Mouse (Mus musculus) hindbrain, embryonic 13.5 days (tissue): Measurements from ENCODE around the gene Gimap8. TPM values are rescaled to one million over a fixed set of nuclear protein-coding genes. Genes with fewer than 3 reads are reported as not detected.
"Not testable (repeated sequence)": the region's sequence is repeated elsewhere in the genome, so short reads cannot be mapped to it uniquely, and the experiment has no call there.

Experiments
- ATAC-seq: fragments of 200-750 bp; cut with Nextera tagmentation; 2 replicates; pipeline ENCODE4 v1.8.0; 2017; ENCODE audit warnings: moderate TSS enrichment; ENCODE audit not compliant: low FRiP score
- H3K27ac ChIP-seq: fragments of 300-500 bp; sonication (generic); 2 replicates; pipeline ENCODE4 v1.5.1; 2015; ENCODE audit warnings: inconsistent platforms, mild to moderate bottlenecking, moderate library complexity
- H3K27me3 ChIP-seq: fragments of 300-500 bp; sonication (generic); 2 replicates; pipeline ENCODE4 v1.6.1; 2015; ENCODE audit warnings: mild to moderate bottlenecking, inconsistent platforms
- H3K36me3 ChIP-seq: fragments of 300-500 bp; sonication (generic); 2 replicates; pipeline ENCODE4 v1.6.1; 2015; ENCODE audit warnings: mild to moderate bottlenecking, inconsistent platforms
- H3K4me1 ChIP-seq: fragments of 300-500 bp; sonication (generic); replicated peaks from 2 replicates; pipeline ENCODE4 v1.6.1; 2015; ENCODE audit warnings: inconsistent platforms
- H3K4me2 ChIP-seq: fragments of 300-500 bp; sonication (generic); 2 replicates; pipeline ENCODE4 v1.6.1; 2015; ENCODE audit warnings: inconsistent platforms, mild to moderate bottlenecking, moderate library complexity
- H3K4me3 ChIP-seq: fragments of 300-500 bp; sonication (generic); 2 replicates; pipeline ENCODE4 v1.5.1; 2015; ENCODE audit warnings: mild to moderate bottlenecking, inconsistent platforms
- H3K9ac ChIP-seq: fragments of 300-500 bp; sonication (generic); 2 replicates; pipeline ENCODE4 v1.6.1; 2015; ENCODE audit warnings: mild to moderate bottlenecking, inconsistent platforms
- H3K9me3 ChIP-seq: fragments of 300-500 bp; sonication (generic); 2 replicates; pipeline ENCODE4 v1.6.1; 2016; ENCODE audit warnings: inconsistent platforms
- whole genome bisulfite sequencing: fragments of 180-500 bp; shearing (Covaris S2); methylation state at CpG from one replicate; pipeline ENCODE4 v1.1.7; 2015; 5-methylcytosine and 5-hydroxymethylcytosine counted together
- polyA plus RNA-seq: library from polyadenylated mRNA; unstranded; fragments of >200 nt; fragmentation: Nextera tagmentation; extraction: Ambion mirVana; gene quantifications from 2 replicates; pipeline ENCODE4 v1.2.1, GENCODE M21; 2015

Gimap8 gene
- 0.47 and 0.85 TPM in 2 replicates for polyA plus RNA-seq

- H3K9me3 ChIP-seq = no peaks in the 10 kb centered on the region
- H3K9ac ChIP-seq = no peak within 1 kb of the TSS
- 42% methylated on average over 3 of the region's 3 CpGs for WGBS
- H3K4me2 ChIP-seq = no peak within 1 kb of the TSS
- H3K27ac ChIP-seq = no peak within 1 kb of the TSS
- no peaks in the 10 kb centered on the region for H3K4me1 ChIP-seq
- no peaks in the 10 kb centered on the region for H3K27me3 ChIP-seq
- H3K4me3 ChIP-seq = no peak within 1 kb of the TSS
- no peaks in the 10 kb centered on the region for H3K36me3 ChIP-seq
- 0 out of 2 replicates have a peak, but pooled peaks have one; percentile 32 for ATAC-seq
Measured at GRCm38 (mm10) chr6:48646995-48647394, at the start of gene Gimap8. Gimap8 (plus strand) TSS chr6:48647234.

DNA sequence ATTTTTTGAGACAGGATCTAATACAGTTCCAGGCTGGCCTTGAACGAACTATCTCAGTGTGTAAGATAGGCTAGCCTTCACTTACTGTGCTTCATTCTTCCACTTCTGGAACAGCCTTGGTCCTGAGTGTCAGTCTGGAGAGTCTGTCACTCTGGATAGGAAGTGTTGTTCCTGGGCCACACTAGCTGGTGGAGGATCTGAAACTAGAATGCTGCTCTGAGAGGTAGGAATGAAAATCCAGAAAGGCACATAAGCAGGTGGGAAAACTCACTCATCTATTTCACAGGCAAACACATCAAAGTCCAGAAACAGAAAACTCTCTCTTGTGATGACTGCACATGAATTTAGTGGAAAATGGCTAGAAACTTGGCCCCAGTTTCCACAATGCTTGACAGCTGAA, 46.4 kb upstream of the Gimap8 start:
- 86% methylated on average over 1 of the region's 1 CpGs for WGBS
- peak overlapping the region; percentile 94 for H3K27ac ChIP-seq

DNA sequence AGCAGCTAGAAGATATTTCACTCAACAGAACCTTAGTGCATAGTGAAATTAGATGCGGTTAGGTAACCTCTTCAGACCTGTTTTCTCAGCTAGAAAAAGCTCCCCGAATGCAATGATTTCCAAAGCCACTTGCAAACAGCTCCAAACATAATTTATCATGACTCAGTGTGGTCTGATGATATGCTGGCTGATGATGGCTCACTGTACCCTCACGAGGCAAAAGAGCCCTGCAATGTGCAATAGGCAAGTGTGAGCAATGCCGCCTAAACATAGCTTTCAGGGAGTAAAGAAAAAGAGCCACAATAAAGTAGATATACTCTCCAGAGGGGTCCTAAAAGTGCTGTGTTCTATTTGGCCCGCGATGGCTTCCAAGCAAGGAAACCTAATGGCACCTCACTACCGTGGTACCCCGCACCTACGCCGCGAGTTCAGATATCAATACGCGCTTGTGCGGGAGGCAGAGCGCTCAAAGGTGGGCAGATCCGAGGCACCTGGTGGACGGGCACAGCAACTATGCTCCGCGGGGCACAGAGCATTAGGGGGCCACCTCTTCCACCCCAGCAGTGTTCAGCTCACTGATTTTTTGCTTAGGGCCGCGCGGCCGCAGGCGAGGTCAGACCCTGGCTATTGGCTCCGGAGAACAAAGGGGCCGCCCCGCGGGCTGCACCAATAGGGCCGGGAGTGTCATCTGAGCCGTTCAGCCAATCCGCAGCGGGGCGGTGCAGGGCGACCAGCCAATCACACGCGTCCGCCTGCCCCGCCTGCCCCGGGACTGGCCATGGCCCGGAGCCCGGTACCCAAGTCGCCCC, 45.6 kb upstream of the Gimap8 start, which contains the start of gene Zfp775:
Gene Zfp775 (plus strand): TSS at position 793 of the 809 bp plus-strand sequence.
- peak; percentile 99 for ATAC-seq
- Histone ChIP-seq H3K9ac (peak within 1 kb of the TSS; percentile 88), H3K27ac (peak within 1 kb of the TSS; percentile 94), H3K4me3 (peak within 1 kb of the TSS; percentile 68), H3K27me3 (no peaks in the 10 kb centered on the region), H3K9me3 (peaks cover 16% of the 10 kb centered on the region), H3K36me3 (peaks cover 43% of the 10 kb centered on the region), H3K4me1 (peaks cover 22% of the 10 kb centered on the region), H3K4me2 (peak within 1 kb of the TSS; percentile 80)
- WGBS = 5% methylated on average over 42 of the region's 42 CpGs

More for the DNA sequence above, 46.4 kb upstream of the Gimap8 start:
- H3K9me3 ChIP-seq = peaks cover 20% of the 10 kb centered on the region
- H3K36me3 ChIP-seq = peaks cover 52% of the 10 kb centered on the region
- peaks cover 22% of the 10 kb centered on the region for H3K4me1 ChIP-seq
- H3K4me3 ChIP-seq = no peak overlapping the region
- H3K27me3 ChIP-seq = no peaks in the 10 kb centered on the region
- H3K4me2 ChIP-seq = no peak overlapping the region
- H3K9ac ChIP-seq = no peak overlapping the region
- ATAC-seq = no peak

DNA sequence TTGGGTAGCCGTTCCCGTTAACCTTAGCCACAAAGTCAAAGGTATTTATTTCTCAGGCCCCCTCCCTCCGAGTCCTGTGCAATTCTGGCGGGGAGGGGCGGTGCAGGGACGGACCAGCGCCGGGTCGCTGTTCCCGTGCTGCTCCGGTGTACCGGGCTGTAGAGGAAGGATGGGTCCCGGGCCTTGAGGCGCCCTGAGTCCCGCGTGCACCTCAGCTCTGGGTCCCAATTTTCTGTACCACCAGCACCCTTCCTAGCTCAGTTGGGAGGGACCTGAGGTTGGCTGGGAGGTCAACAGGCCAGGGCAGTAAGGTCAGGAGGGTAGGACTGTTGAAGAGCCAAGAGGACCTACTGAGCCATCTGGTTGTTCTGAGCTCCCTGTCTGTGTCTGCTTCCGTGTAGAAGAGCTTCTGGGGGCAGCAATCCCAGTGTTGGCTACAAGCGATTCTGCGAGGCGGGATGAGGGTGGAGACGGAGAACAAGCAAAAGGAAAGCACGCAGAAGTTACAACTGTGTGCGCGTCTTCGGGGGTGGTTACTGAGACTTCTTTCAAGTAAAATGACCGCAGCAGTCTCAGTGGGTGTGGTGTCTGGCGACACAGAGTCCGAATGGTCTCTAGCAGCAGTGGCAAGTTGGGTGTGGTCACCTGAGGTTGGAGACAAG, 44.8 kb upstream of the Gimap8 start:
- H3K9ac ChIP-seq = peak overlapping the region; percentile 88
- WGBS = 2% methylated on average over 28 of the region's 28 CpGs
- peaks cover 9% of the 10 kb centered on the region for H3K9me3 ChIP-seq
- peak; percentile 87 for ATAC-seq
- H3K4me1 ChIP-seq = peaks cover 22% of the 10 kb centered on the region
- H3K4me3 ChIP-seq = peak overlapping the region; percentile 68
- peaks cover 35% of the 10 kb centered on the region for H3K36me3 ChIP-seq
- H3K4me2 ChIP-seq = peak overlapping the region; percentile 80
- H3K27ac ChIP-seq = peak overlapping the region; percentile 94
- no peaks in the 10 kb centered on the region for H3K27me3 ChIP-seq

DNA sequence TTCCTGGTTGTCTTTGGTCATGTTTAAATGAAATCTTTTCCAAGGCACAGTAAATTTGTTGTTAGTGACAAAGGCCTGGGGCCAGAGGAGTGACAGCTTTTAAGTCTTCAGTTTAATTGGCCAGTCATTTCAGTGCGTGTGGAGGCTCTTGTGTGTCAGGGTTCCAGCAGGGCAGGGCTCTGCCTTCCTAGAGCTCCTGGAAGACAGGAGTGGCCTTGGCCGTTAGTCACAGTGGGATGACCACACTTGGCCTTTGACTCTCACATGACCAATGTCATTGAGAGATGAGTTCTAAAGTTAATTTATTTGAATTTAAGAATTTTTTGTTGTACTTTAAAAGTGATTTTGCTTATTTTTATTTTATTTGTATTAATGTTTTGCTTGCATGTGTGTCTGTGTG, 38.9 kb upstream of the Gimap8 start:
- no peak for ATAC-seq
- Histone ChIP-seq H3K9ac (no peak overlapping the region; the same call in 1 of the 2 replicates), H3K4me1 (peaks cover 16% of the 10 kb centered on the region), H3K27me3 (no peaks in the 10 kb centered on the region), H3K4me2 (no peak overlapping the region), H3K4me3 (no peak overlapping the region), H3K36me3 (peaks cover 10% of the 10 kb centered on the region), H3K27ac (no peak overlapping the region), H3K9me3 (no peaks in the 10 kb centered on the region)
- 71% methylated on average over 2 of the region's 2 CpGs for WGBS

DNA sequence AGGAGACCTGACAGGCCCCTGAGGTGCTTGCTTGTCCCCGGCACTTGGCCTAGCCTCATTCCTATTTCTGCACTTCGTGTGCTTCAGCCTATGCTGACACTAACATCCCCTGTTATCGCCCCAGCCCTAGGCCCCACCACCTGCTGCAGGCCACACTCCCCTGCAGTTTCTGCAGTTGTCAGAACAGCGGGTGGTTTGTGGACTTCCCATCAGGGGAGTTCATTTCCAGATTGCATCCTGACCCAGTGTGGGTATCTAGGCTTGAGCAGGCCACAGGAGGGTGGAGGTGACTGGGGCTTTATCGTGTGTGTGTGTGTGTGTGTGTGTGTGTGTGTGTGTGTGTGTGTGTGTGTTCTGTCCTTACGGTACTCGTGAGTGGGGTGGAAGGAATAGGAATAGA, 37.5 kb upstream of the Gimap8 start:
- ATAC-seq = no peak

GRCm38 (mm10) chr6:48610657-48611056, 36.4 kb upstream of the Gimap8 start:
- H3K4me1 ChIP-seq = peaks cover 9% of the 10 kb centered on the region
- H3K27ac ChIP-seq = no peak overlapping the region
- no peaks in the 10 kb centered on the region for H3K27me3 ChIP-seq
- H3K9me3 ChIP-seq = no peaks in the 10 kb centered on the region
- no peak for ATAC-seq
- WGBS = 79% methylated on average over 3 of the region's 3 CpGs
- H3K36me3 ChIP-seq = peaks cover 28% of the 10 kb centered on the region
- H3K4me2 ChIP-seq = no peak overlapping the region
- no peak overlapping the region for H3K4me3 ChIP-seq
- 0 out of 2 replicates have a peak overlapping the region, but pooled peaks have one; percentile 6 for H3K9ac ChIP-seq

More for the DNA sequence above, 37.5 kb upstream of the Gimap8 start:
- Histone ChIP-seq H3K9ac (no peak overlapping the region), H3K36me3 (peaks cover 23% of the 10 kb centered on the region), H3K4me3 (no peak overlapping the region), H3K27me3 (no peaks in the 10 kb centered on the region), H3K9me3 (no peaks in the 10 kb centered on the region), H3K4me2 (no peak overlapping the region), H3K27ac (no peak overlapping the region), H3K4me1 (peaks cover 9% of the 10 kb centered on the region)
- 67% methylated on average over 7 of the region's 7 CpGs for WGBS

GRCm38 (mm10) chr6:48613464-48613863, 33.6 kb upstream of the Gimap8 start:
- no peak for ATAC-seq
- Histone ChIP-seq H3K9ac (no peak overlapping the region), H3K4me1 (peaks cover 9% of the 10 kb centered on the region), H3K36me3 (peaks cover 35% of the 10 kb centered on the region), H3K4me3 (no peak overlapping the region), H3K4me2 (no peak overlapping the region), H3K9me3 (no peaks in the 10 kb centered on the region), H3K27ac (no peak overlapping the region), H3K27me3 (no peaks in the 10 kb centered on the region)
- 88% methylated on average over 4 of the region's 4 CpGs for WGBS

DNA sequence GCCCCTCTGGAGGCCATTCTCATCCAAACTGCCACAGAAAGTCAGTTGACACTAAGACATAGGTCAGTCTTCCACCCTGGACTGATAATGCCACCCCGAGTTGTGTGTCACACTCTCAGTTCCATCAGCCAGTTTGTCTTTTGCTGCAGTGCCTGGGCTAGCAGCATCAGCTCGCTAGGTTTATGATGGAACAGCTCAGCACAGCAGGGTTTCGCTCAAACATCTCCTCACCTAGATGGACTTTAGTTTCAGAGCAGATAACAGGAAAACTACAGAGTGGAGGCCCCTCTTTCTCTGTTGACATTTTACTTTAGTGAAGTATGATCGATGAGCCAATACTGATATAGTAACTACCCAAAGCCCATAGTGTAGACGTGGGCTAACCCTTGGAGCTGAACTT, 32.3 kb upstream of the Gimap8 start:
- Histone ChIP-seq H3K9ac (no peak overlapping the region), H3K27ac (no peak overlapping the region), H3K4me2 (no peak overlapping the region), H3K27me3 (no peaks in the 10 kb centered on the region), H3K4me3 (no peak overlapping the region), H3K36me3 (peaks cover 47% of the 10 kb centered on the region), H3K9me3 (no peaks in the 10 kb centered on the region), H3K4me1 (no peaks in the 10 kb centered on the region)
- WGBS = 96% methylated on average over 5 of the region's 5 CpGs
- no peak for ATAC-seq

DNA sequence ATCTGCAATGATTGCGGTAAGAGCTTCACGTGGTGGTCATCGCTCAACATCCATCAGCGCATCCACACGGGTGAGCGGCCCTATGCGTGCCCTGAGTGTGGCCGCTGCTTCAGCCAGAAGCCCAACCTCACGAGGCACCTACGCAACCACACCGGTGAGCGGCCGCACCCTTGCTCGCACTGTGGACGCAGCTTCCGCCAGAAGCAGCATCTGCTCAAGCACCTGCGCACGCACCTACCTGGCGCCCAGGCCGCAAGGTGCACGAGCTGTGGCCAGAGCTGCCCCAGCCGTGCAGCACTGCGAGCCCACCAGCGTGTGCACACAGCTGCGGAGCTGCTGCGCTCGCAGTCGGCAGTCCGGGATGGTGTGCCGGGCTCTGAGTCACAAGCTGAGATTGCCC, 27.0 kb upstream of the Gimap8 start:
- WGBS = 94% methylated on average over 30 of the region's 30 CpGs
- ATAC-seq = no peak
- H3K4me1 ChIP-seq = no peaks in the 10 kb centered on the region
- no peak overlapping the region for H3K9ac ChIP-seq
- H3K27me3 ChIP-seq = peaks cover 1% of the 10 kb centered on the region; the same call in 1 of the 2 replicates
- H3K4me3 ChIP-seq = no peak overlapping the region
- no peak overlapping the region for H3K4me2 ChIP-seq
- peaks cover 53% of the 10 kb centered on the region for H3K36me3 ChIP-seq
- no peaks in the 10 kb centered on the region for H3K9me3 ChIP-seq
- H3K27ac ChIP-seq = no peak overlapping the region

GRCm38 (mm10) chr6:48622186-48622843, 24.7 kb upstream of the Gimap8 start:
- ATAC-seq, H3K27ac ChIP-seq, H3K4me3 ChIP-seq, H3K9me3 ChIP-seq, H3K4me2 ChIP-seq, H3K9ac ChIP-seq: not testable (repeated sequence)
- 85% methylated on average over 8 of the region's 8 CpGs for WGBS
- peaks cover 10% of the 10 kb centered on the region for H3K4me1 ChIP-seq
- H3K27me3 ChIP-seq = peaks cover 22% of the 10 kb centered on the region
- peaks cover 45% of the 10 kb centered on the region for H3K36me3 ChIP-seq

- no peak overlapping the region for H3K4me3 ChIP-seq
- H3K36me3 ChIP-seq = peaks cover 42% of the 10 kb centered on the region
- no peak overlapping the region for H3K9ac ChIP-seq
- 39% methylated on average over 1 of the region's 1 CpGs for WGBS
- H3K27me3 ChIP-seq = peaks cover 33% of the 10 kb centered on the region
- H3K9me3 ChIP-seq = no peaks in the 10 kb centered on the region
- H3K27ac ChIP-seq = no peak overlapping the region
- peaks cover 15% of the 10 kb centered on the region for H3K4me1 ChIP-seq
- ATAC-seq = no peak
- no peak overlapping the region for H3K4me2 ChIP-seq
Measured at GRCm38 (mm10) chr6:48623460-48623859, 23.6 kb upstream of the Gimap8 start.
